Mouse (Mus musculus) intestine, embryonic 15.5 days (tissue): ENCODE data around the gene G0s2. TPM values are rescaled to one million over a fixed set of nuclear protein-coding genes. Genes with fewer than 3 reads are reported as not detected.

Experiments used
- ATAC-seq: fragments of 200-750 bp; cut with Nextera tagmentation; 2 replicates; pipeline ENCODE4 v1.8.0; 2017; ENCODE audit warnings: moderate TSS enrichment, moderate library complexity
- H3K27ac ChIP-seq: fragments of 300-500 bp; sonication (generic); 2 replicates; pipeline ENCODE4 v1.5.1; 2015; ENCODE audit warnings: mild to moderate bottlenecking, inconsistent platforms
- H3K27me3 ChIP-seq: fragments of 300-500 bp; sonication (generic); replicated peaks from 2 replicates; pipeline ENCODE4 v1.6.1; 2015; ENCODE audit warnings: inconsistent platforms
- H3K36me3 ChIP-seq: fragments of 300-500 bp; sonication (generic); 2 replicates; pipeline ENCODE4 v1.6.1; 2015; ENCODE audit warnings: inconsistent platforms
- H3K4me1 ChIP-seq: fragments of 300-500 bp; sonication (generic); replicated peaks from 2 replicates; pipeline ENCODE4 v1.6.1; 2015; ENCODE audit warnings: inconsistent platforms
- H3K4me2 ChIP-seq: fragments of 300-500 bp; sonication (generic); replicated peaks from 2 replicates; pipeline ENCODE4 v1.6.1; 2015; ENCODE audit warnings: mild to moderate bottlenecking, inconsistent platforms
- H3K4me3 ChIP-seq: fragments of 300-500 bp; sonication (generic); replicated peaks from 2 replicates; pipeline ENCODE4 v1.5.1; 2015; ENCODE audit warnings: inconsistent platforms
- H3K9ac ChIP-seq: fragments of 300-500 bp; sonication (generic); 2 replicates; pipeline ENCODE4 v1.6.1; 2015; ENCODE audit warnings: inconsistent platforms
- H3K9me3 ChIP-seq: fragments of 300-500 bp; sonication (generic); 2 replicates; pipeline ENCODE4 v1.6.1; 2016; ENCODE audit warnings: inconsistent platforms
- WGBS: fragments of 180-500 bp; shearing (Covaris S2); methylation state at CpG from one replicate; pipeline ENCODE4 v1.1.7; 2015; 5-methylcytosine and 5-hydroxymethylcytosine counted together
- polyA plus RNA-seq: library from polyadenylated mRNA; unstranded; fragments of >200 nt; fragmentation: Nextera tagmentation; extraction: Ambion mirVana; gene quantifications from 2 replicates; pipeline ENCODE4 v1.2.1, GENCODE M21; 2015

G0s2 gene
- polyA plus RNA-seq = 21.9 and 23.7 TPM in 2 replicates

GRCm38 (mm10) chr1:193272916-193273601 is at the start of gene G0s2:
Gene G0s2, minus strand, starts transcription at chr1:193273217.
- Histone ChIP-seq H3K27ac (peak within 1 kb of the TSS; percentile 85), H3K27me3 (0 out of 2 replicates have a peak, but pooled peaks cover 2% of the 10 kb centered on the region), H3K4me3 (peak within 1 kb of the TSS; percentile 43), H3K9me3 (no peaks in the 10 kb centered on the region), H3K4me1 (peaks cover 15% of the 10 kb centered on the region; the same call in 1 of the 2 replicates), H3K4me2 (peak within 1 kb of the TSS; percentile 81), H3K9ac (peak within 1 kb of the TSS; percentile 59), H3K36me3 (no peaks in the 10 kb centered on the region)
- ATAC-seq = peak; percentile 92
- 2% methylated on average over 23 of the region's 23 CpGs for WGBS

DNA sequence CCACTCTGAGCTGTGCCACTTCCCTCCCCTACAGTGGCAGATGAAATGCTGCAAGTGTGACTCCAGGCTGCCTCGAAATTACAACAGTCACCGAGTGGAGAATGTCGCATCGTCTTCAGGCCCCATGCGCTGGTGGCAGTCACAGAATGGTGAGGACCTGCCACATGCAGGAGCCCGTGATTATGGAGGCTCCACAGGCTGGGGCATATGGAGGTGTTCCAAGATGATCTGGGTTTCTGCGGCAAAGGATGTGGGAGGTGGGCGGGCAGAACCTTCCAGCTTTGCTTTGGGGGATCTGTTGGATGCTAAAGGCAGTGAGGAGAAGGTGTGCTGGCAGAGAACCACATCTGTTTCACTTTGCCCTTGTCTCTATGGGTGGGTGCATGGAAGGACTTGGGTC is 47.4 kb upstream of the G0s2 start:
- 90% methylated on average over 8 of the region's 8 CpGs for WGBS
- no peak for ATAC-seq

DNA sequence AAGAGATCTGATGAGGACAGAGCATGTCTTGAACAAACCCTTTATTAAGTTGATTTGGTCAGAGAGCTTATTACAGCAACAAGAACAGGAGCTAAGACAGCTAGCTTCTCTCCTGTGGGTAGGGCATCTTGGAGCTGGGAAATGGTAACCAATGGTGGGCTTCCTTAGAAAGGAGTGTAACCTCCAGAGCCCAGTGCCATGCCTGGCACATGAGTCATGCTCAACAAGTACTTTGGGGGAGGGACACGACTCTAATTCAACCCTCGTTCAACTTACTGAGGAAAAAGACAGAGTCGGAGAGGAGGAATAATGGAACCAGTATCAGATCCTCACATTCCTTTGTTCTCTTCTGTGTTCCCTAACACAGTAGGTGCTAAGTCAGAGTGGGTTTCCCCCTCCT is 46.7 kb upstream of the G0s2 start:
- H3K4me2 ChIP-seq = no peak overlapping the region
- H3K4me1 ChIP-seq = peaks cover 14% of the 10 kb centered on the region
- no peaks in the 10 kb centered on the region for H3K27me3 ChIP-seq
- H3K27ac ChIP-seq = no peak overlapping the region
- H3K9me3 ChIP-seq = no peaks in the 10 kb centered on the region
- H3K9ac ChIP-seq = no peak overlapping the region
- no peak overlapping the region for H3K4me3 ChIP-seq
- ATAC-seq = no peak
- no peaks in the 10 kb centered on the region for H3K36me3 ChIP-seq
- WGBS = 65% methylated on average over 3 of the region's 3 CpGs

More for the DNA sequence above, 47.4 kb upstream of the G0s2 start:
- H3K36me3 ChIP-seq = no peaks in the 10 kb centered on the region
- no peak overlapping the region for H3K4me2 ChIP-seq
- no peaks in the 10 kb centered on the region for H3K27me3 ChIP-seq
- H3K9ac ChIP-seq = no peak overlapping the region
- H3K27ac ChIP-seq = no peak overlapping the region
- H3K9me3 ChIP-seq = no peaks in the 10 kb centered on the region
- no peak overlapping the region for H3K4me3 ChIP-seq
- peaks cover 12% of the 10 kb centered on the region for H3K4me1 ChIP-seq

DNA sequence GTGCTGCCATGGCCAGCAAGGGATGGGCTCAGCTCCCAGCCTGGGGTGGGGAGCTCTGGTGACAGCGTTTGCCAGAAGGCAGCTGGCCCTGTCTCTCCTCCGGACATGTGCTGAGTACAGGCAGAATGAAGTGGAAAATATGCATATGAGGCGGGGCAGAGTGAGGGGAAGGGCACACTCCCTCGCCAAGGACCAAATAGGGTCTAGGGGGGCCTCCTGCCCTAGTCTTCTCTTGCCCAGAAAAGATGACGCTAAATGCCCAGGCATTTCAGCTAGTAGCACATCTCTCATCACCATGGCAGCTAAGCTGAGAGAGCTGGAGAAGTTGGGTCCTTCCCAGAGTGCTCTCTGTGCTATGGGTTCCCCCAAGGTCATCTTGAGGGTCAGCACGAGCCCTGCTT is 44.1 kb upstream of the G0s2 start:
- Histone ChIP-seq H3K4me3 (no peak overlapping the region), H3K4me1 (peaks cover 14% of the 10 kb centered on the region), H3K27me3 (no peaks in the 10 kb centered on the region), H3K9ac (no peak overlapping the region), H3K9me3 (no peaks in the 10 kb centered on the region), H3K27ac (peak overlapping the region; percentile 30; the same call in 1 of the 2 replicates), H3K36me3 (no peaks in the 10 kb centered on the region), H3K4me2 (no peak overlapping the region)
- peak; percentile 52; the same call in 1 of the 2 replicates for ATAC-seq
- WGBS = 42% methylated on average over 6 of the region's 6 CpGs

GRCm38 (mm10) chr1:193316358-193316750 is 43.3 kb upstream of the G0s2 start:
- Histone ChIP-seq H3K4me1 (peaks cover 14% of the 10 kb centered on the region), H3K9me3 (no peaks in the 10 kb centered on the region), H3K9ac (no peak overlapping the region), H3K36me3 (no peaks in the 10 kb centered on the region), H3K4me2 (no peak overlapping the region), H3K27ac (peak overlapping the region; percentile 57), H3K4me3 (no peak overlapping the region), H3K27me3 (no peaks in the 10 kb centered on the region)
- no peak for ATAC-seq
- 61% methylated on average over 9 of the region's 9 CpGs for WGBS

- peak; percentile 89 for ATAC-seq
- H3K9me3 ChIP-seq = no peaks in the 10 kb centered on the region
- peak overlapping the region; percentile 57 for H3K27ac ChIP-seq
- no peaks in the 10 kb centered on the region for H3K27me3 ChIP-seq
- H3K9ac ChIP-seq = no peak overlapping the region
- no peak overlapping the region for H3K4me2 ChIP-seq
- 51% methylated on average over 5 of the region's 5 CpGs for WGBS
- peaks cover 14% of the 10 kb centered on the region for H3K4me1 ChIP-seq
- H3K36me3 ChIP-seq = no peaks in the 10 kb centered on the region
- no peak overlapping the region for H3K4me3 ChIP-seq
These were observed 42.8 kb upstream of the G0s2 start for GRCm38 (mm10) chr1:193315705-193316357.

DNA sequence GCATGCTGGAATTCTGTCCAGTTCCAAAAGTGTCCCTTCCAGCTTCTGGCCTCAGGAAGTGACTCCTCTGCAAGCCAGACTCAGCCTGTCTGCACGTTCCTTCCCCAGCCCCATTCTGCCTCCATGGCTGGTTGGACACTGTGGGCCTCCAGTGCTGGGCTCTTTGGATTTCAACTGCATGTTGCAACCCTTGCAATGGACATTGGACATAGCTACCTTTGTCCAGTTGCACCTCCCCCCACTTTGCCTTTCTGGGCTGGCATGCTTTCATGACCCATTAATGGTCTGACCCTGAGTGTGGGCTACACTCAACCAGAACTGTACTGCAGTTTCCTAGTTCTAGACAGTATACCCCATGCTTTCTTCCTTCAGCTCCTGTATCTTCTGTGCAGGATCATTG is 38.6 kb upstream of the G0s2 start:
- no peak overlapping the region for H3K9ac ChIP-seq
- no peak overlapping the region for H3K4me2 ChIP-seq
- H3K27me3 ChIP-seq = no peaks in the 10 kb centered on the region
- H3K27ac ChIP-seq = no peak overlapping the region
- no peak for ATAC-seq
- no peak overlapping the region for H3K4me3 ChIP-seq
- no peaks in the 10 kb centered on the region for H3K9me3 ChIP-seq
- 75% methylated on average over 1 of the region's 1 CpGs for WGBS
- no peaks in the 10 kb centered on the region for H3K36me3 ChIP-seq
- H3K4me1 ChIP-seq = peaks cover 10% of the 10 kb centered on the region

GRCm38 (mm10) chr1:193310519-193311085 is 37.6 kb upstream of the G0s2 start:
- H3K36me3 ChIP-seq = no peaks in the 10 kb centered on the region
- no peak overlapping the region for H3K27ac ChIP-seq
- no peak overlapping the region for H3K4me2 ChIP-seq
- 90% methylated on average over 3 of the region's 3 CpGs for WGBS
- peaks cover 2% of the 10 kb centered on the region; the same call in 1 of the 2 replicates for H3K4me1 ChIP-seq
- no peak overlapping the region for H3K9ac ChIP-seq
- no peak for ATAC-seq
- H3K4me3 ChIP-seq = no peak overlapping the region
- H3K27me3 ChIP-seq = no peaks in the 10 kb centered on the region
- no peaks in the 10 kb centered on the region for H3K9me3 ChIP-seq

- H3K4me2 ChIP-seq = no peak overlapping the region
- no peaks in the 10 kb centered on the region for H3K36me3 ChIP-seq
- no peaks in the 10 kb centered on the region for H3K9me3 ChIP-seq
- H3K27me3 ChIP-seq = no peaks in the 10 kb centered on the region
- H3K27ac ChIP-seq = no peak overlapping the region
- WGBS = 88% methylated on average over 1 of the region's 1 CpGs
- H3K4me1 ChIP-seq = no peaks in the 10 kb centered on the region
- H3K4me3 ChIP-seq = no peak overlapping the region
- ATAC-seq = no peak
- no peak overlapping the region for H3K9ac ChIP-seq
These were observed 36.9 kb upstream of the G0s2 start for GRCm38 (mm10) chr1:193309785-193310518.

DNA sequence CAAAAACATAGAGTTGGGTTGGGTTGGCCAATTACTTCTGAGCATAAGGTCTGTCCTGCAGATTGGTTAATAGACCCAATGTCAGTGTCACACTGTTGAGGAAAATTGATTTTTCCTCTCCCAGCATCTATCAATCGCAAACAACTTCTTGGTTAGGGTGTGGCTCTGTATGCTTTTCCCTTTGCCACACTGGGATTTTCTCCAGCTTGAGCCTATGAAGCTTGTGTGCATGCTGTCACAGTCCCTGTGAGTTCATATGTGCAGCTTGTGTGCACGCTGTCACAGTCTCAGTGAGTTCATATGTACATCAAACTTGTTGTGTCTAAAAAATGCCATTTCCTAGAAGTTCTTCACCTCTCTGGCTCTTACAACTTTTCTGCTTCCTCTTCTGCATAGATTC is 33.8 kb upstream of the G0s2 start:
- H3K9ac ChIP-seq = no peak overlapping the region
- no peak overlapping the region for H3K4me3 ChIP-seq
- 88% methylated on average over 2 of the region's 2 CpGs for WGBS
- H3K27me3 ChIP-seq = no peaks in the 10 kb centered on the region
- no peak overlapping the region for H3K27ac ChIP-seq
- ATAC-seq = no peak
- H3K4me2 ChIP-seq = no peak overlapping the region
- no peaks in the 10 kb centered on the region for H3K36me3 ChIP-seq
- H3K9me3 ChIP-seq = no peaks in the 10 kb centered on the region
- peaks cover 6% of the 10 kb centered on the region; the same call in 1 of the 2 replicates for H3K4me1 ChIP-seq

- H3K36me3 ChIP-seq = no peaks in the 10 kb centered on the region
These were observed 32.4 kb upstream of the G0s2 start for GRCm38 (mm10) chr1:193305386-193305785.

GRCm38 (mm10) chr1:193303096-193303495 is 30.1 kb upstream of the G0s2 start:
- no peaks in the 10 kb centered on the region for H3K36me3 ChIP-seq
- no peak for ATAC-seq
- H3K27ac ChIP-seq = no peak overlapping the region
- no peaks in the 10 kb centered on the region for H3K9me3 ChIP-seq
- peaks cover 11% of the 10 kb centered on the region for H3K4me1 ChIP-seq
- 74% methylated on average over 2 of the region's 2 CpGs for WGBS
- no peak overlapping the region for H3K9ac ChIP-seq
- H3K4me3 ChIP-seq = no peak overlapping the region
- H3K4me2 ChIP-seq = no peak overlapping the region
- no peaks in the 10 kb centered on the region for H3K27me3 ChIP-seq

More at GRCm38 (mm10) chr1:193305386-193305785, 32.4 kb upstream of the G0s2 start:
- no peaks in the 10 kb centered on the region for H3K9me3 ChIP-seq
- no peak overlapping the region for H3K4me3 ChIP-seq
- no peak overlapping the region for H3K9ac ChIP-seq
- 50% methylated on average over 7 of the region's 7 CpGs for WGBS
- H3K4me2 ChIP-seq = no peak overlapping the region
- peaks cover 11% of the 10 kb centered on the region for H3K4me1 ChIP-seq
- H3K27me3 ChIP-seq = no peaks in the 10 kb centered on the region
- no peak for ATAC-seq
- no peak overlapping the region for H3K27ac ChIP-seq
